Mouse (Mus musculus): Measurements from ENCODE around the gene Tmem178. TPM values are rescaled to one million over a fixed set of nuclear protein-coding genes. Genes with fewer than 3 reads are reported as not detected.

Tmem178 gene
- total RNA-seq, 2 experiments from 2014 or later = 77.2 to 78.4 TPM

- DNase-seq (ENCODE audit: low spot score in 2 of 2) = no peak
Observed at GRCm38 (mm10) chr17:80982976-80983375, 38.5 kb downstream of the Tmem178 start.

GRCm38 (mm10) chr17:80991535-80992127 is 47.2 kb downstream of the Tmem178 start:
- DNase-seq (ENCODE audit: low spot score in 2 of 2) = no peak

GRCm38 (mm10) chr17:80997226-80997625 is 52.8 kb downstream of the Tmem178 start:
- DNase-seq (ENCODE audit: low spot score in 2 of 2) = no peak

- DNase-seq (ENCODE audit: low spot score in 2 of 2) = no peak
Observed at GRCm38 (mm10) chr17:80998958-80999357, 54.5 kb downstream of the Tmem178 start.

GRCm38 (mm10) chr17:81001010-81001409 is 56.6 kb downstream of the Tmem178 start:
- no peak for DNase-seq (ENCODE audit: low spot score in 2 of 2)

- no peak for DNase-seq (ENCODE audit: low spot score in 2 of 2)
Observed at GRCm38 (mm10) chr17:81001647-81002046, 57.2 kb downstream of the Tmem178 start.

DNA sequence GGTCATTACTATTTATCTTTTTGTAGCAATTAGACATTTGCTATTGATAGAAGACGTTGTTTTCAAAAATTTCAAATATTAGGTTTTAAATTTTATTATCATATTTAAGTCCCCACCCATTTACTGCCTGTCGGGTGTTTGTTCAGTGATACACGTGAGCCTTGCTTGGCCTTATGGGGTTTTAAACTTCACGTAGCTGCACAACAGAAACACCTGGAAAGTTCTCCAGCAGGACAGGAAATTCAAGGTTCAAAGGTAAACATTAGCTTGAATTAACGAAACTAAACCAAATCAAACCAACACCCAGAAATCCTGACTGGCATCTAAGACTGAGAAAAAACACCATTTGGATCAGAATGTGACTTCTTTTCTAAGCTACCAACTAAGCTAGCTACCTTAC is 57.7 kb downstream of the Tmem178 start:
- DNase-seq (ENCODE audit: low spot score in 2 of 2) = no peak

GRCm38 (mm10) chr17:81004454-81004853 is 60.0 kb downstream of the Tmem178 start:
- DNase-seq (ENCODE audit: low spot score in 2 of 2) = no peak

GRCm38 (mm10) chr17:81005292-81005691 is 60.9 kb downstream of the Tmem178 start:
- no peak for DNase-seq (ENCODE audit: low spot score in 2 of 2)

DNA sequence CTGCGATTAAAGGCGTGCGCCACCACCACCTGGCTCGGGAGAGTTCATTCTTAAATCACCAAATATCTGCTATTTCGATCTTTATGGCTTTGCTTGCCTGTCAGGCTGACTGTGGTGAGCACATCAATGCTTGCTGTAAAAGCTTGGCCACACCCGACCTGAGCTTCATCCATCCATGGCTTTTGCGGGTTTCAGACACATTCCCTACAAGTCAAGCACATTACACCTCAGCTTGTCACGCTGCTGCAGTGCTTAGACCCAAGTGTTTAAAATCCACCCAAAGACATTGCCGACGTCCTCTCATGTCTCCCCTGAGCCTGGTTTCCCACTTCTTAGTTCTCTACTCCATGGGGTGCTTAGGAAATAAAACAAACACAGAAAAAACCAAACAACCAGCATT is 64.7 kb downstream of the Tmem178 start:
- no peak for DNase-seq (ENCODE audit: low spot score in 2 of 2)

DNA sequence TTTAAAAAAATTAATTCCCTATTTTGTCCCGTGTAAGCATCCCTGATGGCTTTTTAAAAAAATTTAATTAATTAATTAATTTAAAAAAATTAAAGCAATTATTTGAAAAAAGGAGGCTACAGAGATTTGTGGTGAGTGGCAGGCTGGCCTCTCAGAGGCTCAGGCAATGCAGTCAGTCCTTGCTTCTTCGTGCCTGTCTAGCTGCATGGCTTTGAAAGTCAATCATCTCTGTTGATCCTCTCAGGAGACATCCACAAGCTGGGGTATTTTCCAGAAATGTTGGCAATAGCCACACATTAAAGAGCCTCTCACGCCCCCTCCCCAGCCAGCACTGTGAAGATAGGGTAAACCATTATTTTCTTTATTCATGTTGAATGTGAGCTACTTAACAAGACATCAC is 65.8 kb downstream of the Tmem178 start:
- DNase-seq (ENCODE audit: low spot score in 2 of 2) = no peak

GRCm38 (mm10) chr17:81010844-81011685 is 66.6 kb downstream of the Tmem178 start:
- peak in 1 of 2 experiments; percentile 35 for DNase-seq (ENCODE audit: low spot score in 2 of 2)

DNA sequence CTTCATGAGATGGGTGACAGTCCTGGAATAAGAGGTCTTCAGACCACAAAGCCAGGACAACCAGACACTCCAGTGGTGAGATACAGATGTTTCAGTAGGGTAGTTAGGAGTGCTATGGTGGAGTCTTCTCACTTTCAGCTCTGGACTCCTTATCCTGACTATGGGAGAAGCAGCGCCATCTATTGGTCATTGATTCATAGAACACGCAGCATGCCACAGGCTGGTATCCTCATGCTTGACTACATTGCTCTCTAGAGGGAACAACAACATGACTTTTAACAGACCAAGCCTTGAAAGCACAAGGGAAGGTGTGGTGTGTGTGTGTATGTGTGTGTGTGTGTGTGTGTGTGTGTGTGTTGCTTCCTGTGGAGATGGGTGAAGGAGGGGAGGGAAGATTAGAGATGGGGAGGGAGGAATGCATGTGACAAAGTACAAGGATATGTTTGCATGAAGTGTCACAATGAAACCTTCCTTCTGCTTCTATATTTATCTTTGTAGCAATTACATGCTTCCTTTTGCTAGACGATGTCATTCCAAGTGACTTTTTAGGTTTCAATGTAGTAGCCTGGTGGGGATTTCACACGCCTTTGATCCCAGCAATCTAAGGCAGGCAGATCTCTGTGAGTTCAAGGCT is 71.5 kb downstream of the Tmem178 start:
- DNase-seq (ENCODE audit: low spot score in 2 of 2) = peak; percentile 52 to 62

DNA sequence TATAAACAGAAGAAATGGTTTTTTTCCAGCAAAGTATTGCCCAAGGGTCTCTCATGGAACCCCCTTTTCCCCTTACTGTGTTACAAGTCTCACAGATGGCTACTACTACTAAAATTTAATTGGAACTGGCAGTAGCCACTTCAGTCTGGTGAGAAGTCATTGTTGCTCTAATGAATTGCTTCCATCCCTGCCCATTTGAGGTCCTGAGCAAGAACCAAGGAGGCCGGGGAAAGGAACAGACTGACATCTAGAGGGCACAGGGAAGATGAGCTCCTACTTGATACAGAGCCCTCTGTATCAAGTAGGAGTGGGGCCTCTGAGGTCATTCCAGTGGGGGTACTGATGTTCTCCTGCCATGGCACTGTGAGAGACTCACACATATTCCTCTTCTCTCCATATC is 72.7 kb downstream of the Tmem178 start:
- DNase-seq (ENCODE audit: low spot score in 2 of 2) = no peak

- no peak for DNase-seq (ENCODE audit: low spot score in 2 of 2)
Observed at GRCm38 (mm10) chr17:81027331-81027730, 82.9 kb downstream of the Tmem178 start.

DNA sequence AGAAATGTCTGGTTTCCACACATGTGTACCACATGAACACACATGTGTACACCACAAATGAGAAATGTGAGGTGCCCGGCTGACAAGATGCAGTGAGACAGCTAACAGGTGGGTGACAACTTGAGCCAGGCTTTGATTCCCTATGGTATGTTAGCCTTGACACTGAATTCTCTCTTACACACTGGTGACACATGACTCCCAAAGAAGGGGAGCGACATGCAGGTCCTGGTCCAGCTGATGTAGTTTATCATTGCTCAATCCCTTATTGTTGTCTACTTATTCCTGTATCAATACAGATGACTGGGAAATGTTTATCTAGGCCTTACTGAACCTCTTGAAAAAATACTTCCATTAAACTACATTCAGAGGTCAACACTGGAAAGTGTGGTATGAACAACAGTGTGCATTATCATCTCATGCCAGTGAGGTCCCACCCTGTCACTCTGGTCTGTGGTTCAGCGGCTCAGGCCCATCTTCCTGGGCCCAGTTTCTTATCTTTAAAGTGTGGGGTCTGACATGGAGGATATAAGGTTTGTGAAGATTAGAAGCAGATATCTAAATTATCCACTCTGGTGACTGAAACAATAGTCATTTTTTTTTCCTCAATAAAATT is 87.5 kb downstream of the Tmem178 start:
- DNase-seq (ENCODE audit: low spot score in 2 of 2) = no peak

DNA sequence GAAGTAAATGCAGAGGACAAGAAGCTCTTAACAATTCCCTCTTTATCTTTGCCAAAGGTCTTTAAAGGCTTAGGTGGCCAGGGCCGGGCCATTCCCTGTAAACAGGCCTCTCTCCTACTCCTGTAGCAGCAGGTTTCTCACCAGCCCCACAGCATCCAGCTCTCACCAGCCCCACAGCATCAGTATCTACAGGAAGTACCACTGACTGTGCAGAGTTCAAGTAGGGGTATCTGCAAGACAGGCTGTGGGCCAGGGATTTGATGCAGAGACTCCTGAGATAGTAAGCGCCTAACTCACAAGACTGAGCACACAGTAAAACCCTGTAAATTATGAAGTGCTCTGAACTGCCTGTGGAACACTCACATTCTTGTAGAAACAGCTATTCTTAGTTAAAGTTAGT is 88.5 kb downstream of the Tmem178 start:
- DNase-seq (ENCODE audit: low spot score in 2 of 2) = no peak

GRCm38 (mm10) chr17:81035354-81035753 is 90.9 kb downstream of the Tmem178 start:
- no peak for DNase-seq (ENCODE audit: low spot score in 2 of 2)

DNA sequence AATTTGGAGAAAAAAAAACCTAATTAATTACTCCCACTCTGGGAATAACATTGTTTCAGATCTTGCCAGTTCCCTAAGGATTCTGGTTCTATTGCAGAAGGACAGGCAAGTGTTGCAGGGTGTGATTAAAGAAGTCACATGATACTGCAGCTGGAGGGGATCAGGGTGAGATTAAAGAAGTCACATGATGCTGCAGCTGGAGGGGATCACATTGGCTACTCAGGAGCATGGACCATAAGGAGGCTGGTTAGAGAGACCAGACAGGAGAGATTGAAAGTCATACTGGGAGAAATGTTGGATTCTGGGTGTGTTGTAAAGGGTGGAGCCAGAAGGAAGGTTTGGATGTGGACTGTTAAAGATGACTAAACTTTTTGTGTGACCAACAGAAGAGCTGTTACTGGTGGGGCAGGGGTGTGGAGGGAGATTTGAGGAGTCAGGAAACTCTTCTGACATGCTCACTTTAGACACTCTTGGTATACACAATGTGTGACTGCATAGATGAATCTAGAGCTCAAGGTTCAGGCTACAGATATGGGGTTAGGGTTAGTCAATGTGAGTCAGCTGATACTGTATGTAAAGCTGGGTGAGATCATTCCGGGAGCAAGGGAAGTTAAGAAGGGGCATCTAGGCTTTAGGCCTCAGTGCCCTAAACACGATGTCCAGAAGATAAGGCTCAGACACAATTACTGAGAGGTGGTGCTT is 94.4 kb downstream of the Tmem178 start:
- no peak for DNase-seq (ENCODE audit: low spot score in 2 of 2)

GRCm38 (mm10) chr17:81041662-81042061 is 97.2 kb downstream of the Tmem178 start:
- no peak for DNase-seq (ENCODE audit: low spot score in 2 of 2)

DNA sequence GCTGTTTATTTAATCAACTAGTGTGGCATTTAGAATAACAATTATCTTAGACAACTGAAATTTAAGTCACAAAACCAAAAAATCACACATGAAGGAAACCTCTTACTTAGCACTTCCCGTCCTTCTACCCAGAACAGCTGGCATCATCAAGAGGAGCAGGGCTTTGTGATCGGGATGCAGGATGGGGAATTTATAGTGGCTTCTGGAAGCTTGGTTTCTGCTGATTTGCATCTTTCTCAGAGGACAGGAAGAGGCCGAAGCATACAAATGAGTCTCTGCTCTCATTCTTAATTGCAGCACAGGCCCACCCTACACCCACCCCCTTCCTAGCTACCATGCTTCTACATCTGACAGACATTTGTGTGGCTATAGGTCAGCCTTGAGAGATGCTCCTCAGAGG is 99.9 kb downstream of the Tmem178 start:
- no peak for DNase-seq (ENCODE audit: low spot score in 2 of 2)

All from layer of hippocampus, postnatal 10 days (tissue).